Comparison of ENCODE assay signal across 20 mouse cellular contexts in genomic region chr9:31108464-31108863, GRCm38 (mm10).
"Had no signal": no experiment of that assay in that cellular context is flagged by ENCODE, and none has a peak within 500 bp of the region (broad histone marks: within the 10 kb centered on the region; RNA-seq: fewer than 3 reads in every experiment).

No protein-coding gene starts in this region.

- ATAC-seq: intestine, postnatal 0 days; liver, postnatal 0 days; midbrain, embryonic 15.5 days had no signal

- H3K4me2 ChIP-seq: kidney, embryonic 15.5 days; limb, embryonic 12.5 days; limb, embryonic 15.5 days; liver, embryonic 11.5 days; midbrain, embryonic 12.5 days; midbrain, embryonic 15.5 days; neural tube, embryonic 12.5 days; neural tube, embryonic 15.5 days had no signal

- H3K36me3 ChIP-seq: kidney, embryonic 15.5 days; limb, embryonic 12.5 days; limb, embryonic 15.5 days; midbrain, embryonic 12.5 days; midbrain, embryonic 15.5 days; neural tube, embryonic 12.5 days; neural tube, embryonic 15.5 days had no signal

- DNase-seq: kidney, adult 8-10 months; kidney, postnatal 10 days; kidney, postnatal 36 days; left cerebral cortex, postnatal 4 days; liver, postnatal 0 days; right cerebral cortex, adult 18-20 months; right cerebral cortex, postnatal 25 days; thymus, adult 18-20 months; thymus, postnatal 4 days had no signal

- H3K4me3 ChIP-seq: kidney, embryonic 15.5 days; limb, embryonic 12.5 days; limb, embryonic 15.5 days; midbrain, embryonic 12.5 days; midbrain, embryonic 15.5 days; neural tube, embryonic 12.5 days; neural tube, embryonic 15.5 days had no signal

- H3K9me3 ChIP-seq: kidney, embryonic 15.5 days; limb, embryonic 12.5 days; limb, embryonic 15.5 days; midbrain, embryonic 12.5 days; midbrain, embryonic 15.5 days; neural tube, embryonic 12.5 days; neural tube, embryonic 15.5 days had no signal

- H3K27me3 ChIP-seq: kidney, embryonic 15.5 days; limb, embryonic 15.5 days; midbrain, embryonic 12.5 days; midbrain, embryonic 15.5 days; neural tube, embryonic 12.5 days; neural tube, embryonic 15.5 days had no signal

- H3K9ac ChIP-seq: kidney, embryonic 15.5 days; limb, embryonic 12.5 days; limb, embryonic 15.5 days; liver, embryonic 14.5 days; liver, postnatal 0 days; midbrain, embryonic 12.5 days; midbrain, embryonic 15.5 days; neural tube, embryonic 12.5 days; neural tube, embryonic 15.5 days had no signal

- H3K27ac ChIP-seq: kidney, embryonic 15.5 days; limb, embryonic 12.5 days; limb, embryonic 15.5 days; liver, embryonic 14.5 days; macrophage; midbrain, embryonic 12.5 days; midbrain, embryonic 15.5 days; neural tube, embryonic 12.5 days; neural tube, embryonic 15.5 days had no signal

- H3K4me1 ChIP-seq: limb, embryonic 12.5 days; limb, embryonic 15.5 days; midbrain, embryonic 12.5 days; midbrain, embryonic 15.5 days; neural tube, embryonic 12.5 days; neural tube, embryonic 15.5 days had no signal
